Mouse (Mus musculus): ENCODE results near the gene Ldlrad2. TPM values are rescaled to one million over a fixed set of nuclear protein-coding genes. Genes with fewer than 3 reads are reported as not detected.

Gene Ldlrad2
- polyA plus RNA-seq, 1 experiment from 2014 or later: not detected

GRCm38 (mm10) chr4:137553466-137553865 is 20.9 kb downstream of the Ldlrad2 start:
- CTCF ChIA-PET: no interaction called here
- H3K27me3 ChIP-seq: no peaks in the 10 kb centered on the region
- no peak for ATAC-seq
- POLR2A ChIA-PET: no interaction called here
- TF ChIP-seq CTCF (IDR thresholded peaks at IDR 0.05): no peak
- in situ Hi-C loops (cut with MboI; ENCODE audit: low pct_unique_long_range_greater_than_20kb): no loop called here
- no peak for DNase-seq (ENCODE audit: low read depth, low spot score)

GRCm38 (mm10) chr4:137546003-137546525 is 28.3 kb downstream of the Ldlrad2 start:
- POLR2A ChIA-PET: interaction anchor here (0.5 kb wide), 1 partner anchor 99 kb away, joined by 5 read pairs; no protein-coding TSS in a partner anchor
- no peaks in the 10 kb centered on the region for H3K27me3 ChIP-seq
- DNase-seq (ENCODE audit: low read depth, low spot score) (no peak), ATAC-seq (no peak)
- TF ChIP-seq CTCF (IDR thresholded peaks at IDR 0.05): no peak
- CTCF ChIA-PET: interaction anchor here (0.6 to 1.6 kb wide), 2 partner anchors 10 to 238 kb away, joined by 3 read pairs; no protein-coding TSS in a partner anchor
- in situ Hi-C loops (cut with MboI; ENCODE audit: low pct_unique_long_range_greater_than_20kb): loop anchor here (25.0 kb wide), 1 partner anchor 109 kb away; the partner anchor contains the start of gene Cela3b

GRCm38 (mm10) chr4:137545568-137545967 is 28.8 kb downstream of the Ldlrad2 start:
- POLR2A ChIA-PET: interaction anchor here (0.5 kb wide), 1 partner anchor 99 kb away, joined by 5 read pairs; no protein-coding TSS in a partner anchor
- ATAC-seq: no peak
- in situ Hi-C loops (cut with MboI; ENCODE audit: low pct_unique_long_range_greater_than_20kb): loop anchor here (25.0 kb wide), 1 partner anchor 108 kb away; the partner anchor contains the start of gene Cela3b

GRCm38 (mm10) chr4:137542968-137543367 is 31.4 kb downstream of the Ldlrad2 start:
- DNase-seq (ENCODE audit: low read depth, low spot score): no peak
- no peak for TF ChIP-seq CTCF (IDR thresholded peaks at IDR 0.05)
- ChIA-PET POLR2A (no interaction called here), CTCF (no interaction called here)
- in situ Hi-C loops (cut with MboI; ENCODE audit: low pct_unique_long_range_greater_than_20kb): loop anchor here (25.0 kb wide), 1 partner anchor 106 kb away; the partner anchor contains the start of gene Cela3b
- no peaks in the 10 kb centered on the region for H3K27me3 ChIP-seq
- ATAC-seq: no peak

More at GRCm38 (mm10) chr4:137545568-137545967, 28.8 kb downstream of the Ldlrad2 start:
- no peak for DNase-seq (ENCODE audit: low read depth, low spot score)
- no peaks in the 10 kb centered on the region for H3K27me3 ChIP-seq
- no peak for TF ChIP-seq CTCF (IDR thresholded peaks at IDR 0.05)
- CTCF ChIA-PET: interaction anchor here (0.6 to 1.6 kb wide), 2 partner anchors 9 to 237 kb away, joined by 3 read pairs; no protein-coding TSS in a partner anchor

- no peak for ATAC-seq
- POLR2A ChIA-PET: no interaction called here
- CTCF ChIA-PET: no interaction called here
- no peak for DNase-seq (ENCODE audit: low read depth, low spot score)
- H3K27me3 ChIP-seq: no peaks in the 10 kb centered on the region
- TF ChIP-seq CTCF (IDR thresholded peaks at IDR 0.05): no peak
- in situ Hi-C loops (cut with MboI; ENCODE audit: low pct_unique_long_range_greater_than_20kb): loop anchor here (25.0 kb wide), 1 partner anchor 103 kb away; the partner anchor contains the start of gene Cela3b
Observed at GRCm38 (mm10) chr4:137540356-137540755, 34.0 kb downstream of the Ldlrad2 start.

- POLR2A ChIA-PET: interaction anchor here (0.9 kb wide), 1 partner anchor 8 kb away, joined by 3 read pairs; no protein-coding TSS in a partner anchor
- DNase-seq (ENCODE audit: low read depth, low spot score) (no peak), ATAC-seq (no peak)
- H3K27me3 ChIP-seq: no peaks in the 10 kb centered on the region
- in situ Hi-C loops (cut with MboI; ENCODE audit: low pct_unique_long_range_greater_than_20kb): loop anchor here (25.0 kb wide), 1 partner anchor 91 kb away; the partner anchor contains the start of gene Cela3b
- TF ChIP-seq CTCF (IDR thresholded peaks at IDR 0.05): no peak
- CTCF ChIA-PET: no interaction called here
Observed at GRCm38 (mm10) chr4:137527872-137528271, 46.5 kb downstream of the Ldlrad2 start.

GRCm38 (mm10) chr4:137527368-137527767 is 47.0 kb downstream of the Ldlrad2 start:
- H3K27me3 ChIP-seq: no peaks in the 10 kb centered on the region
- CTCF ChIA-PET: no interaction called here
- ATAC-seq: no peak
- POLR2A ChIA-PET: no interaction called here
- DNase-seq (ENCODE audit: low read depth, low spot score): no peak
- in situ Hi-C loops (cut with MboI; ENCODE audit: low pct_unique_long_range_greater_than_20kb): loop anchor here (25.0 kb wide), 1 partner anchor 90 kb away; the partner anchor contains the start of gene Cela3b
- TF ChIP-seq CTCF (IDR thresholded peaks at IDR 0.05): no peak

- TF ChIP-seq CTCF (IDR thresholded peaks at IDR 0.05): no peak
- in situ Hi-C loops (cut with MboI; ENCODE audit: low pct_unique_long_range_greater_than_20kb): loop anchor here (25.0 kb wide), 1 partner anchor 88 kb away; the partner anchor contains the start of gene Cela3b
- ATAC-seq: no peak
- H3K27me3 ChIP-seq: no peaks in the 10 kb centered on the region
- POLR2A ChIA-PET: interaction anchor here (0.7 kb wide), 2 partner anchors 23 to 36 kb away, joined by 3 read pairs; no protein-coding TSS in a partner anchor
- no peak for DNase-seq (ENCODE audit: low read depth, low spot score)
- CTCF ChIA-PET: no interaction called here
Observed at GRCm38 (mm10) chr4:137525426-137525825, 48.9 kb downstream of the Ldlrad2 start.

Other genes with a start within 250 kb of the Ldlrad2 start
- 245 TPM for gene Cdc42, start 216.8 kb downstream of the Ldlrad2 start, polyA plus RNA-seq (2021)
- not detected for gene Cela3a, start 164.8 kb downstream of the Ldlrad2 start, polyA plus RNA-seq (2021)
- gene Cela3b, start 144.0 kb downstream of the Ldlrad2 start, polyA plus RNA-seq (2021): not detected
- gene 1700013G24Rik, start 121.3 kb downstream of the Ldlrad2 start, polyA plus RNA-seq (2021): not detected
- 133 TPM for gene Hspg2, start 105.8 kb downstream of the Ldlrad2 start, polyA plus RNA-seq (2021)
- 57.0 TPM for gene Usp48, start 19.2 kb upstream of the Ldlrad2 start, polyA plus RNA-seq (2021)
- 48.4 TPM for gene Rap1gap, start 90.2 kb upstream of the Ldlrad2 start, polyA plus RNA-seq (2021)
- gene Alpl, start 221.8 kb upstream of the Ldlrad2 start, polyA plus RNA-seq (2021): 2.0 TPM

Measured in Patski (cell line).